Mouse (Mus musculus) NIH3T3 (cell line): ENCODE measurements around the gene Kdelc1.

Experiments
- DNase-seq: peaks from one replicate; pipeline ENCODE4 v3.0.0-alpha.2; 2012; ENCODE audit warnings: low read depth

The Kdelc1 gene

GRCm38 (mm10) chr1:44118239-44119054 lies at the start of gene Kdelc1, which contains the start of gene Bivm:
Kdelc1 (minus strand) TSS chr1:44118808.
Bivm (plus strand) TSS chr1:44118957.
- DNase-seq, result peak; percentile 97

GRCm38 (mm10) chr1:44167859-44168383 lies 49.3 kb upstream of the Kdelc1 start:
- DNase-seq, result peak; percentile 24

GRCm38 (mm10) chr1:44162389-44162788 lies 43.8 kb upstream of the Kdelc1 start:
- DNase-seq, result no peak

DNA sequence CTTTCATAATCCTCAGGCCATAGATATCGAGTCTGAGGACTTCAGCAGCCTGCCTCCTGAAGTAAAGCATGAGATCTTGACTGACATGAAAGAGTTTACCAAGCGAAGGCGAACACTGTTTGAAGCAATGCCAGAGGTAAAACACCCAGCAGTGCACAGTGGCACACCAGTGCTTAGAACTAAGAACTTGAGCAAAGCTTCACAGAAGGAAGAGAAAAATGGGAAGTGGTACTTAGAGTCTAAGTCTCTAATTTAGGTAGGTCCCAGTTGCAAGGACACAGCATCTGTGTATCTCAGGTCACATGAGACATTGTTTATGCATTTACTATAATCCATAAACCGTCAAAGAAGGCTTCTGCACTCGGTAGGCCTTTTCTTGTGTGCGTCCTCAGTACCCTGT lies 43.2 kb upstream of the Kdelc1 start:
- DNase-seq, result no peak

DNA sequence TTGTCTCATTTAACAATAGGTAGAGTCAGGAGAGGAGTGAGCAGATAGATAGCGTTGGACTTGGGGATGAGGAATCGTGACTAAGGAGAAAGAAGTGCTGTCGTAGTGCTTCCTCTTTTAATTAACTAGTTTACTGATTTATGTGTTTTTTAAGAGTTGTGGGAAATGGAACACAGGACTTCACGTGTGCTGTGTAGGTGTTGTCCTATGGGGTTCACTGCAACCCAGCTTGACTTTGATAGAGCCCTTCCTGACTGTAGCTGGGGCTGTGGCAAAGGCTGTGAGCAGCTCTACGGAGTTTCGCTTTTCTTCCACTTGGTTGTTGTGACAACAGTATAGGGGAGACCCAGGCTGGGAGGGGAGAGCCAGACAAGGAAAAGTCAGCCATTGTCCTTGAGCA lies 39.7 kb upstream of the Kdelc1 start:
- no peak for DNase-seq

DNA sequence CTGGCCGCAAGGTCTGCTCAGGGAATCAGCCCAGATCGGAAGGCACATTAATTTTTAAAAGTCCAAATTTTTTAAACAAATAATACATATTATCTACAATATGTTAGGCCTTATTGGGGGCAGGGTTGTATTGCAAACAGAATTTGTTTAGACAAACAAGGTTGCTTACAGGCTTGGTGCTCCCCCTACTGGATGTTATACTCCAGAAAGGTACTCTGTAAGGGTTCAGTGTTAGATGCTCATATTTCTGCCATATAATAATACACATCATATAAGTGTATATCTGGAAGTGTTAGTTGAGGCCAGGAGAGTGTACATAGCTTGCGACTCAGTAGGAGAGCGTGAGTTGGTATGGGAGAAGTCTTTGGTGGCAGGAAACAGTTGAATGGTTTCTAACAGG lies 36.7 kb upstream of the Kdelc1 start:
- DNase-seq, result peak; percentile 55

DNA sequence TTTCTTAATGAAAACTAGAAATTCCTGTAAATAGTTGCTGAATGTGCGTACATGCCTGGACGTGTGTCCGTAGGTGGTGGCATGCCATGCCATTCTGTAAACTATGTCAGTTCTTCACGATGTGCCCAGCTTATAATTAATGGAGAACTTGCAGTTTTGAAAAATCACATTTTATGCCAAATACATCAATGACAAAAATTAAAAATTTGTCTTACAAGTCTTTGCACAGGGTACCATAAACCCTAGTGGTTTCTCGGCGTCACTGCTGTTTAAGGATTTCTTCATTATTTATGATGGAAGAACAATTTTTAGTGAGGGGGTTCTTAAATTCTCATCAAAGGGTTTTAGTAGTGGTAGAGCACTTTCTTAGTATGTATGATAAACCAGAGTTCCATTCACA lies 30.1 kb upstream of the Kdelc1 start:
- peak; percentile 24 for DNase-seq

DNA sequence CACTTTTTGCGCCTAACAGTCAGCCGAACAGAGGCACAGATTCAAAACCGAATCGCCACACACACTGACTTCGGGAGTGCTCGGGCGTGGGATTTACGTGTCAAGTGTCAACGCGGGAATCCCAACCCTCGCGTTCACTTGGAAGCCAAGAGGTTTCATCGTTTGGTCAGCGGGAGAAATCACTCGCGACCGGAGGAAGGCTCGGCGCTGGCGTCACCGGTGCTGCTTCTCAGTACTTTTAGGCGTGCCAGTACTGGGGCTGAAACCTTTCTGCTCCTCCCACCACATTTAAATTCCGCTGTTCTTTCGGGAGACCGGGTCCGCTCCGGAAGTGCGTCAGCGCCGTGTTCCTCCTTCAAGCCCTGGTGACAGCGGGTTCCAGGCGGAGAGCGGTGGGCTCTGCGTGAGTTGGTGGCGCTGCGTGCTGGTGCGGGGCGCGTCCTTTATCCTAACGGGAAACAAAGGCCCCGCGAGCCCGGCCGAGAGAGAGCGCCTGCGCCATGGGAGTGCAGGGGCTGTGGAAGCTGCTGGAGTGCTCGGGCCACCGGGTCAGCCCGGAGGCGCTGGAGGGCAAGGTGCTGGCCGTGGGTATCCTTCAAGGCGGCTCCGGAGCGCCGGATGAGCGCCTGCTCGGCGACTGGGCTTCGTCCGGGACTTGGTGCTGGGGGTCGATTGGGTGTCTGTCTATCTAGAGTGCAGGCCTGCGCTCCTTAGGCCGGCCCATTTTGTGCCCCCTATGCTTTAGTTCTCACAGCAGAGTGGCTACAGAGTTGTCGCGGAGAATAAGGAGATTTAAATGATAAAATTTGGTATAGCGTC lies 29.2 kb upstream of the Kdelc1 start, which contains the start of gene Ercc5:
Ercc5 (plus strand) TSS at position 182 of the 819 bp plus-strand sequence.
- DNase-seq, result peak; percentile 88

GRCm38 (mm10) chr1:44142747-44143146 lies 24.1 kb upstream of the Kdelc1 start:
- DNase-seq, result peak; percentile 45

- no peak for DNase-seq
These were observed 21.6 kb upstream of the Kdelc1 start for GRCm38 (mm10) chr1:44140232-44140631.

- no peak for DNase-seq
These were observed 11.4 kb upstream of the Kdelc1 start for GRCm38 (mm10) chr1:44129929-44130581.

GRCm38 (mm10) chr1:44125590-44125989 lies 7.0 kb upstream of the Kdelc1 start:
- no peak for DNase-seq

DNA sequence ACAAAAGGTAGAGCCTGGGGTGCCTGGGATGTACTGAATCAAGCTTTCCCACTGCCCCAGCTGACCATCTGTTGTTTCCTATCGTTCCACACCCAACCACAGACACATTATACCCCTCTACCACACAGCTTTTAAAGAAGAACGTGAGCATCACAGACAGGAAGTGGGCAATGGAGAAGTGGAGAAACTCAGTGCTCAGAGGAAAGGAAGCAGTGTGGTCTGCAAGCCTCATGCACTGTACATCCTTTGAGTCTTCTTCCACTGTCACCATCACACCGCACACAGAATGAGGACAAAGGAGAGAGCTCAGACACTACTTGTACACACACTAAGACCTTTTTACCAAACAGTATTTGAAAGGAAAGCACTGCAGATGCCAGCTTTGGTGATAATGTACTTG lies 3.6 kb upstream of the Kdelc1 start:
- DNase-seq, result no peak

GRCm38 (mm10) chr1:44120074-44120406 lies 1.4 kb upstream of the Kdelc1 start:
- DNase-seq, result no peak

- DNase-seq, result peak; percentile 87
These were observed 829 bp upstream of the Kdelc1 start for GRCm38 (mm10) chr1:44119201-44120073.

- peak; percentile 33 for DNase-seq
These were observed 1.0 kb downstream of the Kdelc1 start for GRCm38 (mm10) chr1:44117571-44117970.

GRCm38 (mm10) chr1:44102939-44103338 lies 15.7 kb downstream of the Kdelc1 start:
- peak; percentile 11 for DNase-seq

DNA sequence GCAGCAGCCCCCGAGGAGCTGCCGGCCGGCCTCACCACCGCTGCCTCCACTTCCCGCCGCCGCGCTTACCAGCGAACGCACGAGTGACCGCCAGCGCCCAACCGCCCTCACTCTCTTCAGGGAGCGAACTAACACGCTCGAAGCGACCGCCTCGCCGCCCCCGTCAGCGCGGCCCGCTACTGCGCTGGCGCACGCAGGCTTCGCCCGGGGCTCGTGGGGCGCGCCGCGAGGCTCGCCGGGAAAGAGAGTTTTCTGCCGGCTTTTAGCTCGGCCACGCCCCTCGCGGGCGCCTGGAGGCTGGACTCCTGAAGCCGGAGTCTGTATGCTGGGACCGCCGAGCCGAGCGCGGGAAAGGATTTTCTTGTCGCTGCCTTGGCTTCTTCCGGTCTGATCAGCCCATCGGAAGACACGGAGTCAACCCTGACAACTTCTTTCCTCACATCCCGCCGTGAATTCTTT lies 16.3 kb downstream of the Kdelc1 start, which contains the start of gene Tex30:
Tex30 (minus strand) TSS at position 183 of the 459 bp plus-strand sequence.
- DNase-seq, result peak; percentile 98

DNA sequence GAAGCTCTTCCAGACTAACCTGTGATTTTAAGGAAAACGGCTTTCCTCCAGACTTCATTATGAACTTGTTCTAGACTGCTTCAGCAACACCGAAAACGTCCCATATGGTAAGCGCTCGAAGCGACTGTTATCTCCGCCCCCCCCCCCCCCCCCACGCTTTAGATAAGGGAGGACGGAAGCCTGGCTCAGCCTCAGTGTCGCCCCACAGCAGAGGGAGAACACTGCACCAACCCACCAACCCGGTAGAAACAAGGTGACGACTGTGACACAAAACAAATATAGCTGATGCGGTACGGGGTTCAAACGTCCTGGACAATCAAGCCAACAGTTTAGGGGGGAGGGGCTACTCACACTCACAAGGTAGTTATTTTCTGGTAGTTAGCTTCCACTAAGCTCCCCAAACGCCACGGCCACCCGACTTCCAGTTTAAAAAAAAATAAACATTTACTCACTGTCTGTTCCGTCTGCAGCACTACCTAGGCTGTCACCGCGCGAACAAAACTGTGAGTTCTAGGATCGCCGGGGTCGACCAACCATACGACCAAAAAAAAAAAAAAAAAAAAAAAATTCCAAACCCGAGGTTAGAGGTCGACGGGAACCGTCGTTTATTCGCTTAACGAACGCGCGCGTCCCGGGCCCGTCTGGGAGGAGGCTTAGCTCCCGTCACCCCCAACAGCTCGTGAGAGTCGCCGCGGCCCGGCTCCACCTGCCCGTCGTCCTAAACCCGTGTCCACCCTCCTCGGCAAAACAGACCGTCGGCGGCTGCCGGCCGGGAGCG lies 17.0 kb downstream of the Kdelc1 start:
- peak; percentile 62 for DNase-seq

GRCm38 (mm10) chr1:44064625-44065024 lies 54.0 kb downstream of the Kdelc1 start:
- DNase-seq, result peak; percentile 86
